Mouse (Mus musculus): ENCODE measurements around the gene Klc1. TPM values are rescaled to one million over a fixed set of nuclear protein-coding genes. Genes with fewer than 3 reads are reported as not detected.

The Klc1 gene
- polyA plus RNA-seq, 1 experiment from 2014 or later = 391 TPM

- no peaks in the 10 kb centered on the region for H3K9me3 ChIP-seq (replicated peaks; ENCODE audit: control insufficient read depth, low read length)
- no peaks in the 10 kb centered on the region for H3K36me3 ChIP-seq (ENCODE audit: control insufficient read depth, insufficient read depth, low read length)
- H3K4me3 ChIP-seq (ENCODE audit: low read depth, low read length) = no peak overlapping the region
- H3K4me1 ChIP-seq (ENCODE audit: control insufficient read depth, insufficient read depth, low read length) = no peaks in the 10 kb centered on the region
- no peak overlapping the region for H3K27ac ChIP-seq (ENCODE audit: low read depth, low read length)
- H3K4me2 ChIP-seq (ENCODE audit: low read length) = no peak overlapping the region
- 72% methylated on average over 10 of the region's 10 CpGs for WGBS
- ATAC-seq (no peak), DNase-seq (ENCODE audit: low spot score) (no peak)
- H3K9ac ChIP-seq (ENCODE audit: low read length) = no peak overlapping the region
- H3K27me3 ChIP-seq (replicated peaks; ENCODE audit: control insufficient read depth, insufficient read depth, low read length) = no peaks in the 10 kb centered on the region
These were observed 94.4 kb downstream of the Klc1 start for GRCm38 (mm10) chr12:111853011-111853436.

- Histone ChIP-seq H3K4me1 (ENCODE audit: control insufficient read depth, insufficient read depth, low read length) (no peaks in the 10 kb centered on the region), H3K4me2 (ENCODE audit: low read length) (no peak overlapping the region), H3K36me3 (ENCODE audit: control insufficient read depth, insufficient read depth, low read length) (no peaks in the 10 kb centered on the region), H3K27ac (ENCODE audit: low read depth, low read length) (no peak overlapping the region), H3K9me3 (replicated peaks; ENCODE audit: control insufficient read depth, low read length) (no peaks in the 10 kb centered on the region), H3K4me3 (ENCODE audit: low read depth, low read length) (no peak overlapping the region), H3K27me3 (replicated peaks; ENCODE audit: control insufficient read depth, insufficient read depth, low read length) (no peaks in the 10 kb centered on the region), H3K9ac (ENCODE audit: low read length) (no peak overlapping the region)
- DNase-seq (ENCODE audit: low spot score) = no peak
- 75% methylated on average over 4 of the region's 4 CpGs for WGBS
- ATAC-seq = no peak
These were observed 94.9 kb downstream of the Klc1 start for GRCm38 (mm10) chr12:111853546-111853945.

- no peak for ATAC-seq
- WGBS = 88% methylated on average over 2 of the region's 2 CpGs
These were observed 96.8 kb downstream of the Klc1 start for GRCm38 (mm10) chr12:111855448-111855847.

More at GRCm38 (mm10) chr12:111855448-111855847, 96.8 kb downstream of the Klc1 start:
- Histone ChIP-seq H3K4me2 (ENCODE audit: low read length) (no peak overlapping the region), H3K36me3 (ENCODE audit: control insufficient read depth, insufficient read depth, low read length) (no peaks in the 10 kb centered on the region), H3K9me3 (replicated peaks; ENCODE audit: control insufficient read depth, low read length) (no peaks in the 10 kb centered on the region), H3K27me3 (replicated peaks; ENCODE audit: control insufficient read depth, insufficient read depth, low read length) (no peaks in the 10 kb centered on the region), H3K9ac (ENCODE audit: low read length) (no peak overlapping the region), H3K4me1 (ENCODE audit: control insufficient read depth, insufficient read depth, low read length) (no peaks in the 10 kb centered on the region), H3K4me3 (ENCODE audit: low read depth, low read length) (no peak overlapping the region), H3K27ac (ENCODE audit: low read depth, low read length) (no peak overlapping the region)
- DNase-seq (ENCODE audit: low spot score) = no peak

Other genes starting within 250 kb of the Klc1 start
- gene Eif5, start 220.8 kb upstream of the Klc1 start, polyA plus RNA-seq (2014; fragmentation: Nextera tagmentation; extraction: Ambion mirVana) = 452 and 491 TPM in 2 replicates
- gene Mark3, start 184.3 kb upstream of the Klc1 start, polyA plus RNA-seq (2014; fragmentation: Nextera tagmentation; extraction: Ambion mirVana) = 56.3 and 58.4 TPM in 2 replicates
- gene Ckb, start 86.5 kb upstream of the Klc1 start, polyA plus RNA-seq (2014; fragmentation: Nextera tagmentation; extraction: Ambion mirVana) = 1,532 and 1,552 TPM in 2 replicates
- 5.8 and 7.8 TPM in 2 replicates for gene Trmt61a, start 80.7 kb upstream of the Klc1 start, polyA plus RNA-seq (2014; fragmentation: Nextera tagmentation; extraction: Ambion mirVana)
- gene Bag5, start 45.6 kb upstream of the Klc1 start, polyA plus RNA-seq (2014; fragmentation: Nextera tagmentation; extraction: Ambion mirVana) = 60.4 and 65.8 TPM in 2 replicates
- gene Apopt1, start 45.6 kb upstream of the Klc1 start, polyA plus RNA-seq (2014; fragmentation: Nextera tagmentation; extraction: Ambion mirVana) = 47.1 and 50.8 TPM in 2 replicates
- gene Xrcc3, start 55.0 kb downstream of the Klc1 start, polyA plus RNA-seq (2014; fragmentation: Nextera tagmentation; extraction: Ambion mirVana) = 3.0 and 3.7 TPM in 2 replicates
- gene Zfyve21, start 55.3 kb downstream of the Klc1 start, polyA plus RNA-seq (2014; fragmentation: Nextera tagmentation; extraction: Ambion mirVana) = 43.0 and 45.0 TPM in 2 replicates
- gene Ppp1r13b, start 149.3 kb downstream of the Klc1 start, polyA plus RNA-seq (2014; fragmentation: Nextera tagmentation; extraction: Ambion mirVana) = 12.5 and 20.1 TPM in 2 replicates
- gene Atp5mpl, start 208.1 kb downstream of the Klc1 start, polyA plus RNA-seq (2014; fragmentation: Nextera tagmentation; extraction: Ambion mirVana) = 634 and 784 TPM in 2 replicates
- gene Tdrd9, start 212.7 kb downstream of the Klc1 start, polyA plus RNA-seq (2014; fragmentation: Nextera tagmentation; extraction: Ambion mirVana) = 0.19 and 0.31 TPM in 2 replicates
- not detected in 2 replicates for gene Rd3l, start 222.5 kb downstream of the Klc1 start, polyA plus RNA-seq (2014; fragmentation: Nextera tagmentation; extraction: Ambion mirVana)

All from forebrain, embryonic 14.5 days (tissue).